Mouse (Mus musculus): Measurements from ENCODE around the gene Atf7ip. TPM values are rescaled to one million over a fixed set of nuclear protein-coding genes. Genes with fewer than 3 reads are reported as not detected.
A peak's percentile ranks its signal among the peaks of the same experiment; 100 is the strongest.

Atf7ip gene
- polyA plus RNA-seq, 1 experiment from 2014 or later: 43.5 TPM

- WGBS: 89% methylated on average over 3 of the region's 3 CpGs
- no peaks in the 10 kb centered on the region for H3K27me3 ChIP-seq
- H3K9me3 ChIP-seq: peaks cover 13% of the 10 kb centered on the region; the same call in 1 of the 2 replicates
- H3K4me2 ChIP-seq: no peak overlapping the region
- H3K4me1 ChIP-seq (replicated peaks): no peaks in the 10 kb centered on the region
- no peak overlapping the region for H3K4me3 ChIP-seq (replicated peaks)
- H3K36me3 ChIP-seq: peaks cover 30% of the 10 kb centered on the region
- no peak overlapping the region for H3K9ac ChIP-seq (replicated peaks)
- no peak for ATAC-seq (ENCODE audit: insufficient number of reproducible peaks, insufficient read depth, low FRiP score, low TSS enrichment, low read depth)
- no peak overlapping the region for H3K27ac ChIP-seq
Observed at GRCm38 (mm10) chr6:136614156-136614555, 108.2 kb downstream of the Atf7ip start.

- Histone ChIP-seq H3K4me2 (peak overlapping the region; percentile 13; the same call in 1 of the 2 replicates), H3K4me1 (replicated peaks) (no peaks in the 10 kb centered on the region), H3K9me3 (no peaks in the 10 kb centered on the region), H3K9ac (replicated peaks) (no peak overlapping the region), H3K36me3 (no peaks in the 10 kb centered on the region), H3K27me3 (no peaks in the 10 kb centered on the region), H3K4me3 (replicated peaks) (no peak overlapping the region), H3K27ac (no peak overlapping the region)
- 44% methylated on average over 17 of the region's 17 CpGs for WGBS
- ATAC-seq (ENCODE audit: insufficient number of reproducible peaks, insufficient read depth, low FRiP score, low TSS enrichment, low read depth): peak; percentile 34; the same call in 1 of the 2 replicates
Observed at GRCm38 (mm10) chr6:136620361-136621139, 114.6 kb downstream of the Atf7ip start.

- Histone ChIP-seq H3K27ac (no peak overlapping the region), H3K4me2 (no peak overlapping the region), H3K27me3 (no peaks in the 10 kb centered on the region), H3K4me1 (replicated peaks) (no peaks in the 10 kb centered on the region), H3K9me3 (no peaks in the 10 kb centered on the region), H3K9ac (replicated peaks) (no peak overlapping the region), H3K4me3 (replicated peaks) (no peak overlapping the region), H3K36me3 (no peaks in the 10 kb centered on the region)
- no peak for ATAC-seq (ENCODE audit: insufficient number of reproducible peaks, insufficient read depth, low FRiP score, low TSS enrichment, low read depth)
- 88% methylated on average over 12 of the region's 12 CpGs for WGBS
Observed at GRCm38 (mm10) chr6:136625421-136625820, 119.5 kb downstream of the Atf7ip start.

- no peak for ATAC-seq (ENCODE audit: insufficient number of reproducible peaks, insufficient read depth, low FRiP score, low TSS enrichment, low read depth)
- Histone ChIP-seq H3K36me3 (no peaks in the 10 kb centered on the region), H3K4me1 (replicated peaks) (no peaks in the 10 kb centered on the region), H3K4me2 (no peak overlapping the region), H3K4me3 (replicated peaks) (no peak overlapping the region), H3K9ac (replicated peaks) (no peak overlapping the region), H3K9me3 (no peaks in the 10 kb centered on the region), H3K27me3 (no peaks in the 10 kb centered on the region), H3K27ac (no peak overlapping the region)
- 91% methylated on average over 5 of the region's 5 CpGs for WGBS
Observed at GRCm38 (mm10) chr6:136629639-136630038, 123.7 kb downstream of the Atf7ip start.

DNA sequence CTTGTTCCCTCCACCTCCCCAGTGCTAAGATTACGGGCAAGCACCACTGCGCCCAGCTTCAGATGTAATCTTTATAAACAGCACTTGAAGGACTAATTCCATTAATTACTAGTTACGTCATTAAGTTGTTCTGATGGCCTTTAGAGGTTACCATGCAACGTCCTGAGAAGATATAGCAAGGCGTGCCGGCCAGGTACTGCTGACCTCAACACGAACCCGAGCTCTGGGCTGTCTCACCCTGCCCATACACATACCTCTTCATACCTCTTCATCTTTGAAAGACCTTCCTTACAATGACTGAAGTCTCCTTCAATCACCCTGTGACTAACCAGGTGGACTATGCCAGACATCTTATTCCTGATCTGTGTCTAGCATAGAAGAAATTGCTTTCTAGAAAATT lies 125.6 kb downstream of the Atf7ip start:
- Histone ChIP-seq H3K4me1 (replicated peaks) (no peaks in the 10 kb centered on the region), H3K27me3 (no peaks in the 10 kb centered on the region)
- ATAC-seq (ENCODE audit: insufficient number of reproducible peaks, insufficient read depth, low FRiP score, low TSS enrichment, low read depth): no peak

DNA sequence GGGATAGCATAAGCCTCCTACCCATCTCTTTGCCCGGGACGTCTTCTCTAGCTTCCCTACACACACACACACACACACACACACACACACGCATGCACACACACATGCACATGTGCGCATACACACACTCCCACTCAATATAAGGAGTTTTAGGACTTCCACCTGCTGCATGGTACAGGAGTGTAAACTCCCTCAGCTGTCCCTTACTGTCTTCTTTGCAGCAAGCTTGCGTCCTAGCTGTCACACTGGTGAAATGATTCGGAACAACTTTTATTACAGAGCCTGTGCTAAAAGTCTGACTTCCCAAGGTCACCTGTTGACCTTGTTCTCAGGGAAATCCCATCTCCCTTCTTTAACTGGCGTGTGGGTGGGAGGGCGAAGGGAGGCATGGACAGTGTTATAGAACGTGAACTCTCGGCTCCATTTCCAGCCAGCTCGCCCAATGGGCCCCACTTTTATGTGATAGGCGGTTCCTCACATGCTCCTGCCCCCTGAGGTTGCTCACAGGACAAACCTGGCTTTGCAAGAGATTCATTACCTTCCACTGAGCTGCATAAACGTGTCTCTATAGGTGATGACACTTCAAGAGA lies 126.1 kb downstream of the Atf7ip start:
- 79% methylated on average over 13 of the region's 13 CpGs for WGBS
- no peaks in the 10 kb centered on the region for H3K9me3 ChIP-seq
- H3K4me1 ChIP-seq (replicated peaks): no peaks in the 10 kb centered on the region
- no peaks in the 10 kb centered on the region for H3K27me3 ChIP-seq
- H3K9ac ChIP-seq (replicated peaks): no peak overlapping the region
- ATAC-seq (ENCODE audit: insufficient number of reproducible peaks, insufficient read depth, low FRiP score, low TSS enrichment, low read depth): no peak
- no peaks in the 10 kb centered on the region for H3K36me3 ChIP-seq
- no peak overlapping the region for H3K27ac ChIP-seq
- no peak overlapping the region for H3K4me3 ChIP-seq (replicated peaks)
- H3K4me2 ChIP-seq: no peak overlapping the region

More for the DNA sequence above, 125.6 kb downstream of the Atf7ip start:
- H3K36me3 ChIP-seq: no peaks in the 10 kb centered on the region
- H3K9ac ChIP-seq (replicated peaks): no peak overlapping the region
- 81% methylated on average over 8 of the region's 8 CpGs for WGBS
- no peak overlapping the region for H3K4me3 ChIP-seq (replicated peaks)
- H3K27ac ChIP-seq: no peak overlapping the region
- no peaks in the 10 kb centered on the region for H3K9me3 ChIP-seq
- no peak overlapping the region for H3K4me2 ChIP-seq

- no peak overlapping the region for H3K27ac ChIP-seq
- ATAC-seq (ENCODE audit: insufficient number of reproducible peaks, insufficient read depth, low FRiP score, low TSS enrichment, low read depth): no peak
- H3K9ac ChIP-seq (replicated peaks): no peak overlapping the region
Observed at GRCm38 (mm10) chr6:136633154-136633553, 127.2 kb downstream of the Atf7ip start.

DNA sequence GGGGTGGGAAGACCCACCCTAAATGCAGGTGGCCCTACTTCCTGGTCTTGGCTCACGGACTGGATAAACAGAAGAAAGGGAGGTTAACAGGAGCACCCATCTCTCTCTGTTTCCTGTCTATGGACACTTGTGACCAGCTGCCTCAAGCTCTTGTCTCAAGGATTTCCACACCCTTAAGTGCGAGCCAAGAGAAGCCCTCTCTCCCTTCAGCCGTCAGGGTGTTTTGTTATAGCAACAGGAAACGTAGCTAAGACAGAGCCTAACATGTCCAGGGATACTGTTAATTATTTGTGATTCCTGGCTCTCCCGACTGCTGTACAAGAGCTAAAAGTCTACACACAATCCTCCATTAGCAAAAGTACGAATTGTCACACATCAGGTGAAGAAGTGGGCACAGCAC lies 127.8 kb downstream of the Atf7ip start:
- Histone ChIP-seq H3K9me3 (no peaks in the 10 kb centered on the region), H3K27ac (no peak overlapping the region), H3K4me3 (replicated peaks) (no peak overlapping the region), H3K4me2 (no peak overlapping the region), H3K36me3 (no peaks in the 10 kb centered on the region), H3K4me1 (replicated peaks) (no peaks in the 10 kb centered on the region), H3K9ac (replicated peaks) (no peak overlapping the region), H3K27me3 (no peaks in the 10 kb centered on the region)
- 79% methylated on average over 6 of the region's 6 CpGs for WGBS
- ATAC-seq (ENCODE audit: insufficient number of reproducible peaks, insufficient read depth, low FRiP score, low TSS enrichment, low read depth): no peak

More at GRCm38 (mm10) chr6:136633154-136633553, 127.2 kb downstream of the Atf7ip start:
- no peaks in the 10 kb centered on the region for H3K27me3 ChIP-seq
- no peak overlapping the region for H3K4me2 ChIP-seq
- H3K36me3 ChIP-seq: no peaks in the 10 kb centered on the region
- no peaks in the 10 kb centered on the region for H3K9me3 ChIP-seq
- H3K4me3 ChIP-seq (replicated peaks): no peak overlapping the region
- WGBS: 91% methylated on average over 3 of the region's 3 CpGs
- H3K4me1 ChIP-seq (replicated peaks): no peaks in the 10 kb centered on the region

DNA sequence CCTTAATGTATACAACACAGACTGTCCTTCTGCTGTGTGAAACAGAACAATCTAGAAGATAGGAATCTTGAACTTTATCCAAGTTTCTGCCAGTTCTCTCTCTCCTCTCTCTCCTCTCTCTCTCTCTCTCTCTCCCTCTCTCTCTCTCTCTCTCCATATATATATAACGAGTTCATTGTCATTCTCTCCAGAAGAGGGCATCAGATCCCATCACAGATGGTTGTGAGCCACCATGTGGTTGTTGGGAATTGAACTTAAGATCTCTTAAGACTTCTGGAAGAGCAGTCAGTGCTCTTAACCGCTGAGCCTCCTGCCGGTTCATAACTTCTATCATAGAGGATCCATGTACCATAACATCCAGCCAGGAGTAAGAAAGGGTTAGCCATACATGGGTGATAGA lies 129.0 kb downstream of the Atf7ip start:
- Histone ChIP-seq H3K36me3 (no peaks in the 10 kb centered on the region), H3K27me3 (no peaks in the 10 kb centered on the region), H3K27ac (no peak overlapping the region), H3K9ac (replicated peaks) (no peak overlapping the region), H3K4me3 (replicated peaks) (no peak overlapping the region), H3K4me2 (no peak overlapping the region), H3K4me1 (replicated peaks) (no peaks in the 10 kb centered on the region), H3K9me3 (no peaks in the 10 kb centered on the region)
- WGBS: 65% methylated on average over 3 of the region's 3 CpGs
- ATAC-seq (ENCODE audit: insufficient number of reproducible peaks, insufficient read depth, low FRiP score, low TSS enrichment, low read depth): no peak

- no peak overlapping the region for H3K4me2 ChIP-seq
- H3K4me1 ChIP-seq (replicated peaks): peaks cover 9% of the 10 kb centered on the region; the same call in 1 of the 2 replicates
- no peaks in the 10 kb centered on the region for H3K36me3 ChIP-seq
- no peaks in the 10 kb centered on the region for H3K27me3 ChIP-seq
- ATAC-seq (ENCODE audit: insufficient number of reproducible peaks, insufficient read depth, low FRiP score, low TSS enrichment, low read depth): no peak
- no peaks in the 10 kb centered on the region for H3K9me3 ChIP-seq
- 93% methylated on average over 2 of the region's 2 CpGs for WGBS
- H3K9ac ChIP-seq (replicated peaks): no peak overlapping the region
- no peak overlapping the region for H3K27ac ChIP-seq
- H3K4me3 ChIP-seq (replicated peaks): no peak overlapping the region
Observed at GRCm38 (mm10) chr6:136644171-136644570, 138.2 kb downstream of the Atf7ip start.

- Histone ChIP-seq H3K36me3 (no peaks in the 10 kb centered on the region), H3K4me3 (replicated peaks) (no peak overlapping the region), H3K9me3 (no peaks in the 10 kb centered on the region), H3K4me2 (peak overlapping the region; percentile 13; the same call in 1 of the 2 replicates), H3K27me3 (no peaks in the 10 kb centered on the region), H3K27ac (0 out of 2 replicates have a peak overlapping the region, but pooled peaks have one; percentile 24), H3K9ac (replicated peaks) (no peak overlapping the region), H3K4me1 (replicated peaks) (peaks cover 9% of the 10 kb centered on the region; the same call in 1 of the 2 replicates)
- ATAC-seq (ENCODE audit: insufficient number of reproducible peaks, insufficient read depth, low FRiP score, low TSS enrichment, low read depth): no peak
- WGBS: 45% methylated on average over 9 of the region's 9 CpGs
Observed at GRCm38 (mm10) chr6:136645754-136646153, 139.8 kb downstream of the Atf7ip start.
